Mouse (Mus musculus) liver, embryonic 12.5 days (tissue): Measurements from ENCODE around the gene Dnaic2. TPM values are rescaled to one million over a fixed set of nuclear protein-coding genes. Genes with fewer than 3 reads are reported as not detected.

ENCODE experiments used
- ATAC-seq: fragments of 200-750 bp; cut with Nextera tagmentation; 2 replicates; pipeline ENCODE4 v1.8.0; 2017; ENCODE audit warnings: moderate number of reproducible peaks, mild to moderate bottlenecking, moderate library complexity
- H3K27ac ChIP-seq: fragments of 300-500 bp; sonication (generic); 2 replicates; pipeline ENCODE4 v1.5.1; 2016; ENCODE audit warnings: mild to moderate bottlenecking
- H3K27me3 ChIP-seq: fragments of 300-500 bp; sonication (generic); replicated peaks from 2 replicates; pipeline ENCODE4 v1.6.1; 2016; ENCODE audit warnings: mild to moderate bottlenecking, moderate library complexity
- H3K36me3 ChIP-seq: fragments of 300-500 bp; sonication (generic); 2 replicates; pipeline ENCODE4 v1.6.1; 2016; ENCODE audit warnings: mild to moderate bottlenecking, moderate library complexity
- H3K4me1 ChIP-seq: fragments of 300-500 bp; sonication (generic); 2 replicates; pipeline ENCODE4 v1.6.1; 2016
- H3K4me2 ChIP-seq: fragments of 300-500 bp; sonication (generic); 2 replicates; pipeline ENCODE4 v1.6.1; 2016; ENCODE audit warnings: mild to moderate bottlenecking, moderate library complexity
- H3K4me3 ChIP-seq: fragments of 300-500 bp; sonication (generic); 2 replicates; pipeline ENCODE4 v1.5.1; 2016; ENCODE audit warnings: mild to moderate bottlenecking, moderate library complexity
- H3K9ac ChIP-seq: fragments of 300-500 bp; sonication (generic); 2 replicates; pipeline ENCODE4 v1.6.1; 2016; ENCODE audit warnings: mild to moderate bottlenecking, moderate library complexity
- H3K9me3 ChIP-seq: fragments of 300-500 bp; sonication (generic); replicated peaks from 2 replicates; pipeline ENCODE4 v1.6.1; 2016; ENCODE audit warnings: mild to moderate bottlenecking, moderate library complexity
- WGBS: fragments of 180-500 bp; shearing (Covaris S2); methylation state at CpG from one replicate; pipeline ENCODE4 v1.1.7; 2016; ENCODE audit not compliant: insufficient replicate concordance; 5-methylcytosine and 5-hydroxymethylcytosine counted together
- polyA plus RNA-seq: library from polyadenylated mRNA; unstranded; fragments of >200 nt; fragmentation: Nextera tagmentation; extraction: Ambion mirVana; gene quantifications from 2 replicates; pipeline ENCODE4 v1.2.1, GENCODE M21; 2016

Gene Dnaic2
- polyA plus RNA-seq, 1 experiment from 2014 or later = 0.05 TPM

DNA sequence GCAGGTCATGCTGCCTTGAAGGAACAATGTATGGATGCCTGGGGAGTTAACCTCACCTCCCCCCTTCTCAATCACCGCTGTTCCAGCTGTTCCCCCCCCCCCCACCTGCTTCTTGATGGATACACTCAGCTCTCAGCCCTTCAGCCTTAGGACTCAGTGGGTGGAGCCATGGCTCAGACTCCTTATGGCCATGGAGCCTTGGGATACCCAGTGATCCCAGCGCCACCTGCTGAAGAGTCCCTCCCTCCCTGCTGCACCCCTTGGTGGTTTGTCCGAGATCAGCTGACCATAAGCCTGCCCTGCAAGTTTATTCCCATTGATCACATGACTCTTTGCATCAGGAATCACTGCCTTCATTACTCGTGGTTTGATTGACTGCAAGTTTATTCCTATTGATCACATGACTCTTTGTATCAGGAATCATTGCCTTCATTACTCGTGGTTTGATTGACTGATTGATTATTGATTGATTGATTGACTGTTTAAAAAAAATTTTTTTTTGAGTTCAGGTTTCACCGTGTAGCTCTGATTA lies 2.7 kb downstream of the Dnaic2 start:
- Histone ChIP-seq H3K36me3 (no peaks in the 10 kb centered on the region), H3K9me3 (no peaks in the 10 kb centered on the region), H3K27me3 (peaks cover 47% of the 10 kb centered on the region), H3K4me3 (no peak overlapping the region), H3K9ac (no peak overlapping the region), H3K4me2 (no peak overlapping the region), H3K4me1 (no peaks in the 10 kb centered on the region; the same call in 1 of the 2 replicates), H3K27ac (no peak overlapping the region)
- 39% methylated on average over 6 of the region's 6 CpGs for WGBS
- ATAC-seq = no peak

DNA sequence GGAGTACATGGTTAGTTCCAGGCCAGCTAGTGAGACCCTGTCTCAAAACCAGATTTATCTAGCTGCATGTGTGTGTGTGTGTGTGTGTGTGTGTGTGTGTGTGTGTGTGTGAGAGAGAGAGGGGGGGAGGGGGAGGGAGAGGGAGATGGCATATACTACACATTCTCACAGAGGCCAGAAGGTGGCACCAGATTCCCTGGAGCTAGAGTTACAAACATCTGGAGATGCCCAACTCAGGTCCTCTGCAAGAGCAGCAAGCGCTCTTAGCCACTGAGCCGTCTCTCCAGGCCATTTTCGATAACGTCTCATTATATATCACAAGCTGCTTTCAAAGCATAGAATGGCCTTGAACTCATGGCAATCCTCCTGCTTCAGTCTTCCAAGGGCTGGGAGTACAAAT lies 4.5 kb downstream of the Dnaic2 start:
- ATAC-seq = no peak
- no peaks in the 10 kb centered on the region for H3K36me3 ChIP-seq
- no peak overlapping the region for H3K4me3 ChIP-seq
- H3K4me1 ChIP-seq = no peaks in the 10 kb centered on the region; the same call in 1 of the 2 replicates
- H3K4me2 ChIP-seq = no peak overlapping the region
- H3K9me3 ChIP-seq = no peaks in the 10 kb centered on the region
- no peak overlapping the region for H3K9ac ChIP-seq
- WGBS = 79% methylated on average over 4 of the region's 4 CpGs
- H3K27ac ChIP-seq = no peak overlapping the region
- H3K27me3 ChIP-seq = peaks cover 34% of the 10 kb centered on the region

DNA sequence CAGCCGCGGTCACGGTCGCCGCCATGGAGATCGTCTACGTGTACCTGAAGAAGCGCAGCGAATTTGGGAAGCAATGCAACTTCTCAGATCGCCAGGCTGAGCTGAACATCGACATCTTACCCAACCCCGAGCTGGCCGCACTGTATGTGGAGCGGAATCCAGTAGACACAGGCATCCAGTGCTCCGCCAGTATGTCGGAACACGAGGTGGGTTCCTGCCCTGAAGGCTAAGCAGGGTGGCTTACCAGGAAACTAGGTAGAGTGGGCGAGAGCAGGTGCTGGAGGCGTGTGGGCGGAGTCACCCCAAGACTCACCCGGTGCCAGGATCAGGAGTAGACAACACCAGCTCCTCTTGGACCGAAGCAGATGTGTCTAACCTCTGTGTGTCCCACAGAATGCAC lies 5.7 kb downstream of the Dnaic2 start:
- WGBS = 54% methylated on average over 22 of the region's 22 CpGs
- no peaks in the 10 kb centered on the region for H3K9me3 ChIP-seq
- H3K4me2 ChIP-seq = no peak overlapping the region
- no peak overlapping the region for H3K4me3 ChIP-seq
- no peak for ATAC-seq
- H3K27ac ChIP-seq = no peak overlapping the region
- no peaks in the 10 kb centered on the region for H3K4me1 ChIP-seq
- no peaks in the 10 kb centered on the region for H3K36me3 ChIP-seq
- peaks cover 22% of the 10 kb centered on the region for H3K27me3 ChIP-seq
- no peak overlapping the region for H3K9ac ChIP-seq

DNA sequence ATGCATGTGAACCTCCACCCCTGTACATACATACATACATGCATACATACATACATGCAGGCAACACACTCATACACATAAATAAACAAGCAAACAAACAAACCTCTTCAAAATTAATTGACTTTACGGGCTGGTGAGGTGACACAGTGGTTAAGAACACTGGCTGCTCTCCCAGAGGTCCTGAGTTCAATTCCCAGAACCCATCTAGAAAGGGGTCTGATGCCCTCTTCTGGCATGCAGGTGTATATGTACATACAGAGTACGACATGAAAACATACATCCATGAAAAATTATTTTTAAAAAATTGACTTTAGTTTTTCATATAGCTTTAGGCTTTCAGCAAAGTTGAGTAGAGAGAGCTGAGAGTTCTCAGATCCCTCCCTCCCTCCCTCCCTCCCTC lies 8.9 kb downstream of the Dnaic2 start:
- no peaks in the 10 kb centered on the region for H3K36me3 ChIP-seq
- no peak for ATAC-seq

DNA sequence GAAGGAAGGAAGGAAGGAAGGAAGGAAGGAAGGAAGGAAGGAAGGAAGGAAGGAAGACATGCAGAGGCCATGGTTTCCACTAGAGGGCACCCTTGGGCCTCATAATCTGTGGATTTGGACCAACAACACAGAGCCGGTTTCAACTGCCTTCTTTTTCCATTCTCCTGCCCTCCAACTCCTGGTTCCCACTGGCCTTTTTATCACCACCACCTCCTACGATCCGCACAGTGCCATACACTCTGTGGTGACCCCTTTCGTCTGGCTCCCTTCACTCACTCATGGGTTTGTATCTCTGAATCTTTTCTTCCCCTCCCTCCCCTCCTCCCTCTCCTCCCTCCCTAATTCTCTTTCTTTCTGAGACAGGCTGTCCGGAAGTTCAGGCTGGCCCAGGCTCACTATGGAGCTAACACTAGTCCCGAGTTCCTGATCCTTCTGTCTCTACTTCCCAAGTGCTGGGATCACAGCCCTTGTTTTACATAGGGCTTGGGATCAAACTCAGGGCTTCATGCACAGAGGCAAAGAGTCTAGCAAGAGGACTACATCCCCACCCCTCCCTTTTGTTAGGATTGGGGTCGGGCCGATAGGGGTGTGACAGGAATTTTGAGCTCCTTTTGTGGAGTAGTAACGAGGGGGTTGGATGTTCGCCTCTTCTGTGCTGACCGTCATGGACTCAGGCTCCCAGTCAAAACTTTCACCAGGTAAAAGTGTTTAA lies 9.9 kb downstream of the Dnaic2 start:
- 47% methylated on average over 11 of the region's 11 CpGs for WGBS
- Histone ChIP-seq H3K27me3 (peaks cover 11% of the 10 kb centered on the region), H3K4me3 (no peak overlapping the region), H3K9me3 (no peaks in the 10 kb centered on the region), H3K27ac (no peak overlapping the region), H3K4me2 (no peak overlapping the region), H3K36me3 (no peaks in the 10 kb centered on the region), H3K9ac (no peak overlapping the region), H3K4me1 (no peaks in the 10 kb centered on the region)
- ATAC-seq = no peak

More for the DNA sequence above, 8.9 kb downstream of the Dnaic2 start:
- Histone ChIP-seq H3K9me3 (no peaks in the 10 kb centered on the region), H3K27me3 (peaks cover 11% of the 10 kb centered on the region), H3K27ac (no peak overlapping the region), H3K4me3 (no peak overlapping the region), H3K9ac (no peak overlapping the region), H3K4me1 (no peaks in the 10 kb centered on the region), H3K4me2 (no peak overlapping the region)
- 62% methylated on average over 2 of the region's 2 CpGs for WGBS

DNA sequence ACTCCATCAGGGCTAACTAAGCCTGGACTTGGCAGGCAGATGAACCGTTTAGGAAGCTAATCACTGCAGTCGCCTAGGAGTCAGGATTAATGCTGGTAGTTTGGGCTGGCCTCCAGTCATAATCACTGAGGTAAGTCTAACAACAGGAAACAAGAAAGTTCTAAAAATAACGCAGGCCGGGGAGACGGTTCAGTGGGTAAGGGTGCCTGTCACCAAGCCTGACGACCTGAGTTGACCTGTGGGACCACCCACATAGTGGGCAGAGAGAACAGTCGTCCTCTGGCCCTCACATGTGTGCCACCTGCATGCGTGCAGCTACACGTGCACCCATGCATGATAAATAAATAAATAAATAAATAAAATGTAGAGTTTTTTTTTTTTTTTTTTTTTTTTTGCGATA lies 13.4 kb downstream of the Dnaic2 start:
- WGBS = 24% methylated on average over 9 of the region's 10 CpGs
- no peak for ATAC-seq
- H3K4me1 ChIP-seq = peaks cover 3% of the 10 kb centered on the region; the same call in 1 of the 2 replicates
- H3K9me3 ChIP-seq = no peaks in the 10 kb centered on the region
- no peaks in the 10 kb centered on the region for H3K36me3 ChIP-seq
- H3K9ac ChIP-seq = no peak overlapping the region
- H3K4me2 ChIP-seq = no peak overlapping the region
- no peak overlapping the region for H3K27ac ChIP-seq
- no peak overlapping the region for H3K4me3 ChIP-seq
- peaks cover 12% of the 10 kb centered on the region; the same call in 1 of the 2 replicates for H3K27me3 ChIP-seq

DNA sequence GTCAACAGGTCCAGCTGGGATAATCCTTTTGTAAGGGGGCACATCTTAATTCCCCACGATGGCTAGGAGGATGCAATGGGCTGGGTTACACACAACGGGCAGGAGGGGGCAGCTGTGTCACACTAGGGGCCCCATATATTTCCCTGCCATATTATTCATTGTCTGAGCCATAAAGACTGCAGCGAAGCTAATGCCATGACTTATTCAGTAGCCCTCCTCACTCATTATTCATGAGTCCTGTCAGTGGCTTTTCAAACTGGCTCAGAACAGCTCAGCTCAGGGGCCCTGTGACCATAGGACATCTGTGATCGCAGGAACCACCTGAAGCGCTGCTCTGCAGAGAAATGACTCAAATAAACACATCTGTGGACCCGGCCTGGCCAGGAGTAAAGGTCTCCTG lies 14.2 kb downstream of the Dnaic2 start:
- no peaks in the 10 kb centered on the region for H3K36me3 ChIP-seq
- peaks cover 3% of the 10 kb centered on the region; the same call in 1 of the 2 replicates for H3K4me1 ChIP-seq
- WGBS = 49% methylated on average over 6 of the region's 6 CpGs
- H3K9me3 ChIP-seq = no peaks in the 10 kb centered on the region
- no peak for ATAC-seq
- H3K27ac ChIP-seq = no peak overlapping the region
- H3K4me2 ChIP-seq = no peak overlapping the region
- no peak overlapping the region for H3K9ac ChIP-seq
- peaks cover 12% of the 10 kb centered on the region; the same call in 1 of the 2 replicates for H3K27me3 ChIP-seq
- H3K4me3 ChIP-seq = no peak overlapping the region

DNA sequence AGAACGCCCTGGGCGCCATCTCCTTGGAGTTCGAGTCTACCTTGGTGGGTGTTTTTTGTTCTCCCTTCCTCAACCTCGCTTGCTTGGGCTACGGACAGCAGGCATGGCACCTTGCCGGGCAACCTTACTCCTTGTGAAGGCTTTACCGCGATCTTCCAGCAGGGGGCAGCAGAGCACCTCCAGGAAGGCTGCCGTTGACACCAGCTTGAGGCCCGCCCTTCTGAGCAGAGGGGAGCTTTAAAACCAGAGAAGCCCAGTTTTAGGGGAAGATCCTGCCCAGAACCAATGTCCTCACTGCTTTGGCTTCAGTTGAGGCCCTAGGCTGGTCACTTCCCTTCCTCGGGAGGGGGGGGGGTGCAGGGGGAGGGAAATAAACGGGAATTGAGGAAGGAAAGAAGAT lies 17.9 kb downstream of the Dnaic2 start:
- no peak overlapping the region for H3K27ac ChIP-seq
- WGBS = 2% methylated on average over 12 of the region's 12 CpGs
- no peak overlapping the region for H3K4me2 ChIP-seq
- peaks cover 7% of the 10 kb centered on the region; the same call in 1 of the 2 replicates for H3K27me3 ChIP-seq
- no peaks in the 10 kb centered on the region for H3K9me3 ChIP-seq
- H3K36me3 ChIP-seq = no peaks in the 10 kb centered on the region
- no peak overlapping the region for H3K9ac ChIP-seq
- no peak for ATAC-seq
- H3K4me3 ChIP-seq = no peak overlapping the region
- peaks cover 3% of the 10 kb centered on the region; the same call in 1 of the 2 replicates for H3K4me1 ChIP-seq

DNA sequence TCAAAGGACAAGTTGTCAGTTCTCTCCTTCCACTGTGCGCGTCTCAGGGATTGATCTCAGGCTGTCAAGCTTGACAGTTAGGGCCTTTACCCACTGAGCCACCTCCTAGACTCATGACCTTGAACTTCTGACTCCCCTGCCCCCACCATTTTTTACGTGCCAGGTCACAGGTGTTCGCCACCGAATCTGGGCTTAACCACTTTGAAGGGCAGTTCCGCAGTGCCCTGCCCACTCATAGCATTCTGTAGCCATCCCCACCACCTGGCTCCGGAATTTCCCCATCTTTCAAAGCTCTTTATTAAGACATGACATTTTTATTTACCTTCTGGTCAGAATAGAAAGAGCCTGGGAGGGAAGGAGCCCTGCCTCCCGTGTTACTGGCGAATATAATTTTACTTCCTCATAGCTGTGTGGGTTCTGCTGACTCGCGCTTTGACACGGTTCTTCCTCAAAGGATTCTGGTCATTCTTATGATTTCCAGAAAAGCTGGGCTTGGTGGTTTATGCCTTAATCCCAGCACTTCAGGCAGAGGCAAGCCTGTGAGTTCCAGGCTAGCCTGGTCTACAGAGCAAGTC lies 20.4 kb downstream of the Dnaic2 start:
- Histone ChIP-seq H3K4me2 (no peak overlapping the region), H3K9me3 (no peaks in the 10 kb centered on the region), H3K9ac (no peak overlapping the region), H3K27ac (no peak overlapping the region), H3K4me1 (peaks cover 3% of the 10 kb centered on the region; the same call in 1 of the 2 replicates), H3K27me3 (peaks cover 7% of the 10 kb centered on the region; the same call in 1 of the 2 replicates), H3K4me3 (no peak overlapping the region), H3K36me3 (no peaks in the 10 kb centered on the region)
- ATAC-seq = no peak
- WGBS = 53% methylated on average over 12 of the region's 12 CpGs

DNA sequence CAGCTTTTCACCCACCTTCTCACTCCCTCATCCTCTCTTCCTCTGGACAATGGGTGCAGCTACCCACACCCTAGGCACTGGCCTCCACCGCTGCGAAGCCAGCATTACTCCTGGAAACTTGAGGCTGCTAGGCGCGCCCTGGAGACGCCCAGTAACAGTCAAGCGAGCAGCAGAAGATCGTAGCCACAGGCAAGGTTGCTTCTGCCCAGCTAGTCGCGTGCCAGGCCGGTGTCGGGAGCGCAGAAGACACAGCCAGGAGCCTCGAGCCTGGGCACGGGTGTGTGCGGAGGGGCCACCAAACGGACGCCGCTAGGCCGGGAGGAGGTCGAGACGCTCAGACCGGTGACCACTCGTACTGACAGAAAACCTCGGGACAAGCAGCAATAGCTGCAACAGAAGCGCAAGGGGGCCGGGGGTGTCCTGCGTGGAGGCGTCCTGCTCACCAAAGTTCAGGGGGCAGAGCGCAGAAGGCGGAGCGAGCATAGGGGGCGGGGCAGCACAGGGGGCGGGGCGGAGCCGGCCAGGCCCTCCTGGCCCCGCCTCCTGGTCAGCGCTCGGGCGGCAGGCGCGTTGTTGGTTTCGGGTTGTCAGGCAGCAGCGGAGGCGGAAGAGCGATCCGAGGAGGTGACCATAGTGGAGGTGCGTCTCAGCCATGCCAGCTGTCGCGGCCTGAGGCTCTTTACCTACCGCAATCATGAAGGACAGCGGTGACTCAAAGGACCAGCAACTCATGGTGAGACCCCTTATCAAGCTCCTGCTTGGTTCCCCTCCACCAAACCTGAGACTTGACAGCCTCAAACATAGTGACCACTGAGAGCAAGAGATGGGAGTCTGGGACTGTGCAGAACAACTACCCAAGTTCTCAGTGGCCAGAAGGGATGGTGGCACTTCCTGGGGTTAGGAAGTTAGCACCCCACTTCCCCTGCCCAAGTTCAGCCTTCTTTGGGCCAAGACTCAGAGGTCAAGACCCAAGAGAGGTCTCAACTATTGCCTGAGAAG lies 37.9 kb downstream of the Dnaic2 start, which contains the start of gene Kif19a:
Gene Kif19a (plus strand): TSS at position 569 of the 999 bp plus-strand sequence.
- peaks cover 64% of the 10 kb centered on the region for H3K27me3 ChIP-seq
- H3K9me3 ChIP-seq = no peaks in the 10 kb centered on the region
- 4% methylated on average over 51 of the region's 51 CpGs for WGBS
- ATAC-seq = peak; percentile 67
- no peaks in the 10 kb centered on the region for H3K36me3 ChIP-seq
- H3K9ac ChIP-seq = no peak within 1 kb of the TSS; the same call in 1 of the 2 replicates
- no peak within 1 kb of the TSS for H3K27ac ChIP-seq
- H3K4me3 ChIP-seq = peak within 1 kb of the TSS; percentile 49
- H3K4me1 ChIP-seq = peaks cover 12% of the 10 kb centered on the region
- H3K4me2 ChIP-seq = peak within 1 kb of the TSS; percentile 80

DNA sequence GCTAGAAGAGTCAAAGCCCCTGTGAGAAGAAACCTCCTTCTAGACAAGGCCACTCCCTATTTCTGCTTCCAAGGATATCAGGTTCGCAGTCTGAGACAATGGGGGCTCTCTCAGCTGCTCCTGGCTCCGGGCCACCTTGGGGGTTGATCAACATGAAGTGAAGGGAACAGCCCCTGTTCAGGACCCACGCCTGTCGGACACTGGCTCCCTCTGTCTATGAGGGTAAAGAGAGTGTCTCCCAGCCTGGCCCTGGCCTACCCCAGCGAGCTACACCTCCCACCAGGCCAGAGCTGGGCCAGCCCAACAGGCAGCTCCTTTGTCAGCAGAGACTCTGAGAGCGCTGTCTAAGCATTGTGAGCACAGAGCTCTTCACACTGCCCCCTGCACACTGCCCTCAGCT lies 42.7 kb downstream of the Dnaic2 start:
- WGBS = 52% methylated on average over 6 of the region's 6 CpGs
- Histone ChIP-seq H3K4me1 (peaks cover 8% of the 10 kb centered on the region), H3K9ac (no peak overlapping the region), H3K36me3 (no peaks in the 10 kb centered on the region), H3K27ac (no peak overlapping the region), H3K4me2 (no peak overlapping the region), H3K9me3 (no peaks in the 10 kb centered on the region), H3K27me3 (peaks cover 34% of the 10 kb centered on the region), H3K4me3 (no peak overlapping the region)
- ATAC-seq = no peak
